Mouse (Mus musculus) c-Kit-positive CD71-positive TER-119-positive erythroid progenitor cells, embryonic 14.5 days (primary cell): ENCODE data around the gene Dhx35.

Source experiments
- DNase-seq: peaks from one replicate; pipeline ENCODE4 v3.0.0-alpha.2; 2013; ENCODE audit warnings: low spot score

Gene Dhx35

DNA sequence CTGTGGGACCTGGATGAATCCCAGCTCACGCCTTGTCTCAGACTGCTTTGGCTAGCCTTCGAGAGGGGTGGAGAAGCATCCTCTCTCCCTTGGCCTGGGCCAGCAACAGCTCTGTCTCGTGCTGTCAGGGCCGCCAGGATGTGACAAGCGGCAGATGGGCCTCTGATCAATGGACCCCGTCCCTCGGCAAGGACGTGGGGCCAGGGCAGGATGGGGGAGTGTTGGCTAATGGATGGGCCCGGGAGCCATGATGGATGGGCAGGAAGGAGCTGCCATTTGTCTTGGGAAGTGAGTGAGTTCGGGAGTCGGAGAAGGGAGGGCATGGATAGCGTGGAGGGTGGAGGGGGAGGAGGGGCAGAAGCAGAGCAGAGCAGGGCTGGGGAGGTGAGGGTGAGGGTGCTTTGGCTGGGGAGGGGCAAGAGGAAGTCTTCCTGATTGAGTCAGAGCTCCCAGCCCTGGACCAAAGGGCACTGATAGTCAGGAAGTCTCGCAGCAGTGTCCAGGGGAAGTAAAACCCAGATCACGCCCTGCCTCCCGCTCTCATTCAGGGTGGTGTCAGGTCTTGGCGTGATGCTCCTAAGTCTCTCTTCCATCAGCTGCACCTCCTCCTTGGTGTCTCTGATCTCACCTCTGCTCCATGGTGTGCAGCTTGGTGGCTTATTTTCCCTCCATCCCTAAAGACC is 98.7 kb downstream of the Dhx35 start:
- DNase-seq = no peak

DNA sequence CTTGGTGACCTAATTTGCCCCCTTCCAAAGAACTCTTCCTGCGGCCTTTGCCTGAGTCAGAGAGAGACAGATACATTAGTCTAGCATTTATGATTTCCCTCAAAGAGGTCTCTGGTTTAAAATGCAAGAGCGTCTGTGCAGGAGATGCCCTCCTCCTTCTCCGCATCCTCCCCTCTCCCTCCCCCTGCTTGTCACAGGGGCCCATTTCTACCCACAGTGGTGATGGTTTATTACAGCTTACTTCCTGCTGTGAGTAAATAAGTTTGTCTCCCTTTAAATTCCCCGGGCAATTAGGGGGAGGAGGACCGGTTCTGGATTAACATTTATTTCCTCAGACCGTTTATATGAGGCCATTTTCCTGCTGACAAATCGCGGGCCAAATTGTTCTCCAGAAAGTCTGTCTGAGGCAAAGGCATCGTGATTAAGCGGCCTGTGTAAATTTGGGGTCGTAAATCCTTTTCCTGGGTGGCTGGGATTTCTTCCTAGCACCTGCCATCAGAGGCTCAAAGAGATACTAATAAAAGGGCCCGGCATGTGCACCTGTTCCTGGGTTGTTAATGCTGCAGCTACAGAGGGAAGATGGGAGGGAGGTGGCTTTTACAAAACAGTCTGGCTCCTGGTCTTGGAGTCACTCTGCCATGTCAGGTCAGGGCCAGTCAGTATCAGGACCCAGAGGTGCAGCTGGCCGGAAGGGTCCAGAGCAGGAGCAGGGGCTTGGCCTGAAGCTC is 104.0 kb downstream of the Dhx35 start:
- no peak for DNase-seq
